Mouse (Mus musculus) lung, embryonic 14.5 days (tissue): Measurements from ENCODE around the gene Ptrh2. TPM values are rescaled to one million over a fixed set of nuclear protein-coding genes. Genes with fewer than 3 reads are reported as not detected.

Experiments
- ATAC-seq: fragments of 200-750 bp; cut with Nextera tagmentation; 2 replicates; pipeline ENCODE4 v1.8.0; 2017; ENCODE audit warnings: mild to moderate bottlenecking, moderate TSS enrichment, moderate library complexity; ENCODE audit not compliant: insufficient read depth
- DNase-seq: peaks from one replicate; pipeline ENCODE4 v3.0.0-alpha.2; 2015
- H3K27ac ChIP-seq: fragments of 300-500 bp; sonication (generic); 2 replicates; pipeline ENCODE4 v1.5.1; 2014; ENCODE audit warnings: low read depth, mild to moderate bottlenecking, moderate library complexity
- H3K27me3 ChIP-seq: fragments of 300-500 bp; sonication (generic); 2 replicates; pipeline ENCODE4 v1.6.1; 2014; ENCODE audit warnings: low read length, control low read depth; ENCODE audit not compliant: insufficient read depth
- H3K36me3 ChIP-seq: fragments of 300-500 bp; sonication (generic); 2 replicates; pipeline ENCODE4 v1.6.1; 2014; ENCODE audit warnings: control low read depth; ENCODE audit not compliant: insufficient read depth
- H3K4me1 ChIP-seq: fragments of 300-500 bp; sonication (generic); 2 replicates; pipeline ENCODE4 v1.6.1; 2014; ENCODE audit warnings: antibody characterized with exemption, control low read depth; ENCODE audit not compliant: insufficient read depth
- H3K4me2 ChIP-seq: fragments of 300-500 bp; sonication (generic); 2 replicates; pipeline ENCODE4 v1.6.1; 2014; ENCODE audit warnings: mild to moderate bottlenecking
- H3K4me3 ChIP-seq: fragments of 300-500 bp; sonication (generic); 2 replicates; pipeline ENCODE4 v1.5.1; 2014; ENCODE audit warnings: low read depth, low read length
- H3K9ac ChIP-seq: fragments of 300-500 bp; sonication (generic); 2 replicates; pipeline ENCODE4 v1.6.1; 2014
- H3K9me3 ChIP-seq: fragments of 300-500 bp; sonication (generic); 2 replicates; pipeline ENCODE4 v1.6.1; 2016; ENCODE audit warnings: low read depth, low read length, control low read depth
- CTCF ChIP-seq: IDR thresholded peaks from 2 replicates; pipeline ENCODE4 v1.5.1; 2016; ENCODE audit warnings: antibody characterized with exemption, low read depth
- WGBS: fragments of 180-500 bp; shearing (Covaris S2); extraction: QIAGEN DNeasy Blood & Tissue Kit; methylation state at CpG from one replicate; pipeline ENCODE4 v1.1.7; 2014; 5-methylcytosine and 5-hydroxymethylcytosine counted together
- polyA plus RNA-seq: library from polyadenylated mRNA; unstranded; fragments of >200 nt; fragmentation: Nextera tagmentation; extraction: Ambion mirVana; gene quantifications from 2 replicates; pipeline ENCODE4 v1.2.1, GENCODE M21; 2014

The Ptrh2 gene
- polyA plus RNA-seq, 1 experiment from 2014 or later, result 36.8 TPM

DNA sequence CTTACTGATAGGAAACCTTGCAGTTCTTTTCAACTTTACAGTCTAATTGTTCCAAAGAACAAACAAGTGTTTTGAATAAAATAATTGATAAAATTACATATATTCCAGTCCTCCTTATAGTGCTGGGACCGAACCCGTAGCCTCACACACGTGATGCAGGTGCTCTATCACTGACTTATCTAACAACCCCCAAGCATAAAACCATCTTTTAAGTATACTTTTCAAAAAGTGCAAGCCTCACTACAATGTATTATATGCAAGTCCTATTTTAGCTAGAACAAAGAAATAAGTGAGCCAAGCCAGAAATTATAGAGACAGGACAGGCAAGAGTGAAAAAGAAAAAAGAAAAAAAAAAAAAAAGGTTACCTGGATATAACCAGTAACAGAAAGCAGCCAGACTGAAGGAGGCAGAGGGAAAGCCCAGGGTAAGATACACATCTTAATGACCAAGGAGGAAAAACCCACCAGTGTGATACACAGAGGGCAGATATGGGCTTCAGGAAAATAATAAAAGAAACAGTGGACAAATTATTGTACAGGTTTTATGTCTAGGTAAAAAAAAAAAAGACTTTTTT lies 36.8 kb upstream of the Ptrh2 start:
- DNase-seq (no peak), ATAC-seq (no peak)
- peak overlapping the region; percentile 29; the same call in 1 of the 2 replicates for H3K4me2 ChIP-seq
- H3K4me1 ChIP-seq, result no peaks in the 10 kb centered on the region
- no peaks in the 10 kb centered on the region for H3K27me3 ChIP-seq
- H3K27ac ChIP-seq, result peak overlapping the region; percentile 90
- H3K9me3 ChIP-seq, result no peaks in the 10 kb centered on the region
- no peak for TF ChIP-seq CTCF
- WGBS, result 70% methylated on average over 3 of the region's 3 CpGs
- no peak overlapping the region for H3K4me3 ChIP-seq
- H3K9ac ChIP-seq, result no peak overlapping the region
- H3K36me3 ChIP-seq, result peaks cover 9% of the 10 kb centered on the region; the same call in 1 of the 2 replicates

DNA sequence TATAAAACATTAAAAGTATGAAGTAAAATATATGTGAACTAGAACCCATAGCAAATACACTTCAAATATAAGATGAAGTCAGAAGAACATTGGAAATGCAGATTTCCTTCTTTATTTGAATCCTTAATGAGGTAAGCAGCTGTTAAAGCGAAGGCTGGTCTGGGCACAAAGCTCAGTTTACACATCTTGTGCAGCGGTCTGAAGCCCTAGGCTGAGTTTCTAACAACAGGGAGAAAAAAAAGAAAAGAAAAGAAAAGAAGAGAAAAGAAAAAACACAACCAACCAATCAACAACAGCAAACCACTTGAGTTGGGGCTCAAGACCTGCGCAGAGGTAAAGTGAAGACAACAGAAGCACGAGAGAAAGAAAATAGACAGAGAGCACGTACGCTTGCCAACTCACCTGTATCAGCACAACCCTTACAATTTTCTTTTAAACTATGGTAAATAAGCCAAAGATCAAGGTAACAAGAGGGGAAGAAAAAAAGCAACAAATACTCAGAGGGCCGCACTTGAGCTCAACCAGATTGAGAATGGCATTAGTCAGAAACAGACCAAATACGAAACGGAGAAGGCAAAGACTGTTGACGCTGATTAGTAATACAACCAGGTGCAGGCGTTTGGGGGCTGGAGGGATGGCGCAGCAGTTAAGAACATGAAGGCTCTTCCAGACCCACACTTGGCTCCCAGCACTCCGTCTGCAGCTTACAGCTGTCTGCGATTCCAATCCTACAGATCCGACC lies 35.9 kb upstream of the Ptrh2 start:
- Histone ChIP-seq H3K9me3 (no peaks in the 10 kb centered on the region), H3K27me3 (no peaks in the 10 kb centered on the region), H3K27ac (peak overlapping the region; percentile 54), H3K9ac (no peak overlapping the region), H3K4me1 (no peaks in the 10 kb centered on the region), H3K4me2 (no peak overlapping the region), H3K36me3 (peaks cover 3% of the 10 kb centered on the region; the same call in 1 of the 2 replicates), H3K4me3 (no peak overlapping the region)
- DNase-seq (no peak), ATAC-seq (no peak)
- no peak for TF ChIP-seq CTCF
- 76% methylated on average over 15 of the region's 15 CpGs for WGBS

DNA sequence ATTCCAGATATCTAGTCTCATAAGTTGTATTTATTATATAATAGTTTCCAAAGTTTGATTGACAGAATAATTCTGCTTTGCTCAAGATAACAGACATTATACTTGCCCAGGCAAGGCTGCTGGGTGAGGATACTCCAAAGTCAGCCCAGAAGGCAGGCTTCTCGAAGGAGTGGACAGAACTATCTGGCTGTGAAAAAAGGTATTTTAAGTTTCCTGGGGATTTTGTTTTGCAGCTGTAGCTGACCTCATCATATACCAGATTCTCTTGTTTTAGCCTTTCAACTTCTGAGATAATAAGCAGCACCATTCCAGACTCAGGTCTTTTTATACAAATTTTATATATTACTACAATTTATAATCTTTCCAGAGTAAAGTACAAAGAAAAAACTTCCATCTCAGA lies 34.2 kb upstream of the Ptrh2 start:
- no peaks in the 10 kb centered on the region for H3K27me3 ChIP-seq
- no peaks in the 10 kb centered on the region for H3K9me3 ChIP-seq
- no peak overlapping the region for H3K4me2 ChIP-seq
- H3K4me3 ChIP-seq, result no peak overlapping the region
- H3K27ac ChIP-seq, result no peak overlapping the region
- 85% methylated on average over 1 of the region's 1 CpGs for WGBS
- DNase-seq (no peak), ATAC-seq (no peak)
- H3K4me1 ChIP-seq, result no peaks in the 10 kb centered on the region
- H3K36me3 ChIP-seq, result no peaks in the 10 kb centered on the region
- no peak overlapping the region for H3K9ac ChIP-seq
- no peak for TF ChIP-seq CTCF

DNA sequence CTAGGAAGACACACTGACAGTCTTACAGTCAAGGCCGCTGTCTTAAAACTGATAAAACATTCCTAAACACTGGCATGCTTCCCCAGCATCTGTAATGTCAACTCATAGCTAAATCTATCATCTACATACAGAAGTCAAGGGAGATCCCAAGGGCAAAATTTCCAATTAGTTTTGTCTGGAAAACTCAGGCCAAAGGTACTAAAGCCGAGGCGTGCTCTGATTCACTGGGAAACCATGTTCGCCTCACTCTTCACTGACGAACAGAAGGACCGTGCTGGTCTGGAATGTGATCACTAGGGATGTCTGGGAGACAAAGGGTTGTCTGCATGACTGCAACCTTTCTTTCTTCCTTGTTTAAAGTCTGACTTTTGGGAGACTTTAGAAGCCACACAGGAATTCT lies 33.1 kb upstream of the Ptrh2 start:
- 0 out of 2 replicates have a peak overlapping the region, but pooled peaks have one; percentile 20 for H3K27ac ChIP-seq
- no peaks in the 10 kb centered on the region for H3K36me3 ChIP-seq
- no peaks in the 10 kb centered on the region for H3K9me3 ChIP-seq
- no peaks in the 10 kb centered on the region for H3K4me1 ChIP-seq
- no peak for DNase-seq
- no peaks in the 10 kb centered on the region for H3K27me3 ChIP-seq
- TF ChIP-seq CTCF, result no peak
- H3K4me3 ChIP-seq, result no peak overlapping the region
- 56% methylated on average over 6 of the region's 6 CpGs for WGBS
- no peak overlapping the region for H3K9ac ChIP-seq
- no peak for ATAC-seq
- H3K4me2 ChIP-seq, result no peak overlapping the region

DNA sequence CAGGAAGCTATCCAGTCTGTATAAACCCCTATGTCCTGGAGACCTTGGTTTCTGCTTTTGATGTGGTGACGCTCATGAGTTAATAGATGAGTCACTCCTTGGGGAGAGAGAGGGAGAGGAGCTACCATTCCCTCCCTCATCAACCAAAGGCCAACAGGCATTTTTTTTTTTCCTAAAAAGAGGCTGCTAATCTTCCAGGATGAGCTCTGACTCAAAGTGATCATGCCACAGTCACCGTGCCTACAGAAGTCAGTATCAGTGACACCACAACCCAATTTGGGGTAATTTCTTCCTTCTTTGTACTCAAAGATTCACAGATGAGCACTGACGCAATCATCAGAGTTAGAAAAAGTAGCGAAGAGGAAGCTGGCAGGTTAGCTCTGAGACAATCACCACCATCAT lies 31.2 kb upstream of the Ptrh2 start:
- Histone ChIP-seq H3K9ac (no peak overlapping the region), H3K36me3 (no peaks in the 10 kb centered on the region), H3K9me3 (no peaks in the 10 kb centered on the region), H3K4me1 (no peaks in the 10 kb centered on the region), H3K4me3 (no peak overlapping the region), H3K27ac (no peak overlapping the region), H3K4me2 (no peak overlapping the region), H3K27me3 (no peaks in the 10 kb centered on the region)
- ATAC-seq, result no peak
- 85% methylated on average over 4 of the region's 4 CpGs for WGBS
- DNase-seq, result no peak
- TF ChIP-seq CTCF, result no peak

DNA sequence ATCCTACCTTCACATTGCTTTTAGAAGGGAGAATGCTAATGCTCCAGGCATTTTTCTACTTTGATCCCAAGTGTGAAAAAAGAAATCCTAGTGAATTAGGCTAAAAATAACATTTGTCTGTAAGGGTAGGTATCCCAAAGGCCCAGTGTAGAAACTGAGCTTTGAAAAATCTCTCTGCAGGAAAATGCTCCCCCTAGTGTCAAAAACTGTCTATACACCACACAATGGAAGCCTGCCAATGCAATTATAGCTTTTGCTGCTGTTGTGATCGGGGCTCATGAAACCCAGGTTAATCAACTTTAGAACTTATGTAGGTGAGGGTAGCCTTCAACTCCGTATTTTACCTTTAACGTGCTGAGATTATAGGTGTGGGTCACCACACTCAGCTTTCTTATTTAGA lies 30.3 kb upstream of the Ptrh2 start:
- no peak for ATAC-seq
- Histone ChIP-seq H3K4me3 (no peak overlapping the region), H3K4me2 (no peak overlapping the region), H3K9ac (no peak overlapping the region), H3K27ac (no peak overlapping the region), H3K4me1 (no peaks in the 10 kb centered on the region), H3K9me3 (no peaks in the 10 kb centered on the region), H3K27me3 (no peaks in the 10 kb centered on the region), H3K36me3 (0 out of 2 replicates have a peak, but pooled peaks cover 3% of the 10 kb centered on the region)
- WGBS, result 28% methylated on average over 3 of the region's 3 CpGs
- peak; percentile 80 for TF ChIP-seq CTCF
- peak; percentile 91 for DNase-seq

DNA sequence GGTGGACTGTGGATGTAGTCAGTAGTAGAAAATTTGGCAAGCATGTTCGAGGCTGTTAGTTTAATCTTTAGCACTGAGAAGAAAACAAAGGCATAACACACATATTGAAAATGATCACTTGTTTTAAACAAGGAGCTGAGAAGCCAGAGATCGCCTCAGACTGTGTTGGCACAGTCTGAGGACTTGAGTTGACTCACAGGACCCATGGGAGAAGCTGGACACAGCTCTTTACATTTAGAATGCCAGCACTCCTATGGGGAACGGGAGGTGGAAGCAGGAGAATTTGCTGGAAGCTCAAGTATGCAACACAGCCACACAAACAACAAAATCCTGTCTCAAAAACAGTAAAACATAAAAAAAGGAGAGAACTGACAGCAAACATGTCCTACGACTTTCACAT lies 29.7 kb upstream of the Ptrh2 start:
- H3K27ac ChIP-seq, result no peak overlapping the region

More for the DNA sequence above, 29.7 kb upstream of the Ptrh2 start:
- H3K36me3 ChIP-seq, result peaks cover 8% of the 10 kb centered on the region; the same call in 1 of the 2 replicates
- DNase-seq, result no peak
- 79% methylated on average over 4 of the region's 4 CpGs for whole genome bisulfite sequencing
- H3K4me1 ChIP-seq, result no peaks in the 10 kb centered on the region
- TF ChIP-seq CTCF, result no peak
- no peak overlapping the region for H3K4me3 ChIP-seq
- no peaks in the 10 kb centered on the region for H3K27me3 ChIP-seq
- H3K4me2 ChIP-seq, result no peak overlapping the region
- H3K9ac ChIP-seq, result no peak overlapping the region
- ATAC-seq, result no peak
- no peaks in the 10 kb centered on the region for H3K9me3 ChIP-seq
